27 mouse cellular contexts compared by ENCODE assay signal in genomic region chr6:135798202-135798992, GRCm38 (mm10).
DNase-seq lines count a peak whose midpoint lies in the region; ATAC-seq and TF ChIP-seq lines count a peak whose summit lies in the region.
"Had no signal": no experiment of that assay in that cellular context is flagged by ENCODE, and none has a peak within 500 bp of the region (broad histone marks: within the 10 kb centered on the region; RNA-seq: fewer than 3 reads in every experiment).

No protein-coding gene starts in this region.

- no peak for TF ChIP-seq CTCF in kidney, adult 2 months (conservative IDR thresholded peaks at IDR 0.05; ENCODE audit: insufficient read depth, insufficient read length, low read depth, low read length)
- TF ChIP-seq CTCF in left cerebral cortex, adult 2 months (IDR thresholded peaks at IDR 0.05), result no peak
- TF ChIP-seq CTCF in Patski (IDR thresholded peaks at IDR 0.05), result no peak
- TF ChIP-seq CTCF in cortical plate, adult 2 months (IDR thresholded peaks at IDR 0.05; ENCODE audit: extremely low read depth, insufficient read depth, low read length), result no peak

- CTCF ChIA-PET in Patski (lab: Charles Lee), result no interaction called here

- H3K27ac ChIP-seq in kidney, embryonic 15.5 days, result peak overlapping the region; percentile 73
- no peak overlapping the region for H3K27ac ChIP-seq in kidney, adult 2 months (ENCODE audit: insufficient read depth, low read depth, low read length)
- peak overlapping the region; percentile 89 for H3K27ac ChIP-seq in left cerebral cortex, adult 2 months
- peak overlapping the region; percentile 70 for H3K27ac ChIP-seq in cortical plate, adult 2 months (ENCODE audit: insufficient read depth, low read length)
- H3K27ac ChIP-seq: heart, adult 2 months; liver, embryonic 14.5 days had no signal

- intact Hi-C loops in left cerebral cortex, adult 2 months (cut with DNase I), result loop anchor here (2.0 to 10.0 kb wide), 5 partner anchors 26 to 354 kb away; no protein-coding TSS in a partner anchor
- intact Hi-C loops in left cerebral cortex, postnatal 14 days (cut with DNase I), result no loop called here

- H3K9ac ChIP-seq in kidney, embryonic 15.5 days, result no peak overlapping the region
- H3K9ac ChIP-seq: forebrain, postnatal 0 days; liver, embryonic 14.5 days had no signal

- TF ChIP-seq POLR2A in kidney, adult 2 months (IDR thresholded peaks at IDR 0.05; ENCODE audit: low read depth, low read length), result no peak
- TF ChIP-seq POLR2A in cortical plate, adult 2 months (IDR thresholded peaks at IDR 0.05; ENCODE audit: extremely low read depth, insufficient read depth, low read length), result no peak

- POLR2A ChIA-PET in Patski (lab: Charles Lee), result no interaction called here

- in situ Hi-C loops in Patski (cut with MboI; ENCODE audit: low pct_unique_long_range_greater_than_20kb), result no loop called here

- ATAC-seq in kidney, embryonic 15.5 days (replicated peaks; ENCODE audit: low FRiP score), result peak; percentile 84
- ATAC-seq in Patski, result peak; percentile 36
- ATAC-seq: forebrain, postnatal 0 days; hindbrain, embryonic 16.5 days; midbrain, embryonic 16.5 days had no signal

- no peaks in the 10 kb centered on the region for H3K36me3 ChIP-seq in kidney, embryonic 15.5 days
- no peaks in the 10 kb centered on the region for H3K36me3 ChIP-seq in kidney, adult 2 months (ENCODE audit: control insufficient read depth, insufficient read depth, low read length)

- H3K4me3 ChIP-seq in kidney, embryonic 15.5 days (replicated peaks), result no peak overlapping the region
- no peak overlapping the region for H3K4me3 ChIP-seq in kidney, adult 2 months (ENCODE audit: insufficient read depth, low read depth, low read length)
- H3K4me3 ChIP-seq in left cerebral cortex, adult 2 months, result no peak overlapping the region
- no peak overlapping the region for H3K4me3 ChIP-seq in cortical plate, adult 2 months (ENCODE audit: insufficient read depth, low read length)
- H3K4me3 ChIP-seq: erythroblast, embryonic 14.5 days; heart, adult 2 months had no signal

- H3K27me3 ChIP-seq in kidney, embryonic 15.5 days, result no peaks in the 10 kb centered on the region
- H3K27me3 ChIP-seq in kidney, adult 2 months (replicated peaks; ENCODE audit: control insufficient read depth, insufficient read depth, low read length), result no peaks in the 10 kb centered on the region
- no peaks in the 10 kb centered on the region for H3K27me3 ChIP-seq in Patski

- 27% methylated on average over 13 of the region's 13 CpGs for WGBS in kidney, embryonic 15.5 days
- WGBS in kidney, adult 2 months, result 31% methylated on average over 13 of the region's 13 CpGs

- peaks cover 28% of the 10 kb centered on the region for H3K4me1 ChIP-seq in kidney, embryonic 15.5 days
- H3K4me1 ChIP-seq in kidney, adult 2 months (ENCODE audit: control insufficient read depth, insufficient read depth, low read length), result no peaks in the 10 kb centered on the region
- H3K4me1 ChIP-seq in cortical plate, adult 2 months (ENCODE audit: control insufficient read depth, insufficient read depth, low read length), result peaks cover 11% of the 10 kb centered on the region

- no peaks in the 10 kb centered on the region for H3K9me3 ChIP-seq in kidney, embryonic 15.5 days (replicated peaks)

- DNase-seq in kidney, adult 2 months, result no peak
- DNase-seq in left cerebral cortex, adult 2 months (ENCODE audit: extremely low spot score in 1 of 2, low spot score in 2 of 2), result no peak
- no peak for DNase-seq in left cerebral cortex, postnatal 14 days (ENCODE audit: low spot score in 2 of 2)
- no peak for DNase-seq in Patski (ENCODE audit: low read depth, low spot score)
- no peak for DNase-seq in spleen, postnatal 14 days (ENCODE audit: low spot score in 2 of 2)
- no peak for DNase-seq in spleen, postnatal 10 days (ENCODE audit: low spot score in 2 of 2)
- DNase-seq: adrenal gland, adult 8-10 months; B cell, adult 2 months; cerebellum, adult 8-10 months; cerebellum, postnatal 36 days; embryo, embryonic 11 days; forebrain, postnatal 0 days; gastrocnemius, postnatal 25 days; heart, adult 2 months; kidney, adult 9 months; layer of hippocampus, postnatal 36 days; liver; lung, adult 2 months; lung, postnatal 14 days; thymus, postnatal 14 days had no signal

- H3K4me2 ChIP-seq in kidney, embryonic 15.5 days, result peak overlapping the region; percentile 31
- H3K4me2 ChIP-seq: midbrain, embryonic 11.5 days had no signal
